Mouse (Mus musculus) forelimb bud, embryonic 11.5 days (tissue): ENCODE data around the gene Megf8.

Source experiments
- DNase-seq: peaks from one replicate; pipeline ENCODE4 v3.0.0-alpha.2; 2012; ENCODE audit warnings: low read depth, low spot score

Gene Megf8

GRCm38 (mm10) chr7:25316532-25317445 is at the start of gene Megf8:
Gene Megf8, plus strand, starts transcription at chr7:25317164.
- DNase-seq: peak; percentile 100

- DNase-seq: peak; percentile 100
Observed at GRCm38 (mm10) chr7:25267301-25267750, 49.6 kb upstream of the Megf8 start, which contains the start of gene Cic. Gene Cic, plus strand, starts transcription at chr7:25267704.

- peak; percentile 100 for DNase-seq
Observed at GRCm38 (mm10) chr7:25267751-25268463, 49.1 kb upstream of the Megf8 start.

GRCm38 (mm10) chr7:25268588-25268987 is 48.4 kb upstream of the Megf8 start:
- DNase-seq: no peak

- DNase-seq: no peak
Observed at GRCm38 (mm10) chr7:25269029-25269428, 47.9 kb upstream of the Megf8 start.

- DNase-seq: no peak
Observed at GRCm38 (mm10) chr7:25269545-25270271, 47.3 kb upstream of the Megf8 start.

GRCm38 (mm10) chr7:25270652-25271633 is 46.0 kb upstream of the Megf8 start:
- no peak for DNase-seq

GRCm38 (mm10) chr7:25271651-25272444 is 45.1 kb upstream of the Megf8 start:
- DNase-seq: no peak

GRCm38 (mm10) chr7:25272445-25273258 is 44.3 kb upstream of the Megf8 start:
- DNase-seq: no peak

GRCm38 (mm10) chr7:25273259-25274241 is 43.4 kb upstream of the Megf8 start:
- DNase-seq: no peak

GRCm38 (mm10) chr7:25274571-25274970 is 42.4 kb upstream of the Megf8 start:
- no peak for DNase-seq

- no peak for DNase-seq
Observed at GRCm38 (mm10) chr7:25274996-25275395, 42.0 kb upstream of the Megf8 start.

- DNase-seq: no peak
Observed at GRCm38 (mm10) chr7:25275555-25276298, 41.2 kb upstream of the Megf8 start.

GRCm38 (mm10) chr7:25277405-25277804 is 39.6 kb upstream of the Megf8 start:
- no peak for DNase-seq

GRCm38 (mm10) chr7:25277998-25278340 is 39.0 kb upstream of the Megf8 start:
- DNase-seq: no peak

GRCm38 (mm10) chr7:25278341-25279075 is 38.5 kb upstream of the Megf8 start:
- DNase-seq: peak; percentile 75
